Mouse (Mus musculus) bone marrow macrophage, adult 2 months (primary cell): ENCODE data around the gene Dusp10.

Experiments
- CTCF ChIP-seq: IDR thresholded peaks from 2 replicates; pipeline ENCODE4 v1.5.1; 2012; ENCODE audit warnings: low read depth, mild to moderate bottlenecking, low read length, moderate library complexity
- POLR2A ChIP-seq: IDR thresholded peaks from 2 replicates; pipeline ENCODE4 v1.6.1; 2012; ENCODE audit warnings: mild to moderate bottlenecking, low read depth, low read length, borderline replicate concordance

DNA sequence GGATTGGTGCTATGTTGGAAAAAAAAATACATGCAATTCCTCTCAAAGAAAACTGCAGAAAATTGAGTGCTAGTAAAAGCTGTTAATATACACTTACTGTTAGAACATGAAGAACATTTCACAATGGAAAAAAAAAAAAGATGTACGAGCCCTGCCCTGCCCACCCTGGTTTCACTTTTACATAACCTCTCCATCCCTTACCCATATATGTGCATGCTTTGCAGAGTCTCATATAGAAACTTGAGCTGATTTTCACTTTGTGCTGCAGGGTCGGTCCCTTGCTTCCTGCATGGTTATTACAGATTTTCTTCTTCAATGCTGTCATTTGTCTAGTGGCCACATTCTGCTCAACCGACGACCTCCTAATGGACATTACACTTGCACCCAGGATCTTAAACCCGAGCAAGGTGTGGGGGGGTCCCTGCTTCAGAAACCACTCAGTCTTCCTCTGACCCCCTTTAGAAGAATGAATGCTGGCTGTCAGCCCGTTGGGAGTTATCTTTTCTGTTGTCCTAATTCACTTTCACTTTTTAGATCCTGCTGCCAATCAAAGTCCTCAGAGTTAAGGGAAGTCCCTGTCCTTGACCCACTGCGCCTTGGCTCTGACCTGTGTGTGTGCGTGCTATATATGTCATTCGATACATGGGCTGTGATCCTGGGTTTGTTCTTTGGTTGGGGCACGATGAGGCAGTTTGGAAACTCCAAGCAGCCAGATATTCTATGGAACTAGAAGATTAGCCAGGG, 35.7 kb downstream of the Dusp10 start:
- TF ChIP-seq CTCF (no peak), POLR2A (no peak)
